Comparison of ENCODE assay signal across 11 mouse cellular contexts in genomic region chr13:94957965-94958364, GRCm38 (mm10). TPM values are rescaled to one million over a fixed set of nuclear protein-coding genes. Genes with fewer than 3 reads are reported as not detected.
DNase-seq lines count a peak whose midpoint lies in the region; ATAC-seq and TF ChIP-seq lines count a peak whose summit lies in the region.
"Had no signal": no experiment of that assay in that cellular context is flagged by ENCODE, and none has a peak within 500 bp of the region (broad histone marks: within the 10 kb centered on the region; RNA-seq: fewer than 3 reads in every experiment).

No protein-coding gene starts in this region.

- H3K27me3 ChIP-seq in cerebellum, adult 2 months (ENCODE audit: control insufficient read depth, insufficient read depth, low read length) = no peaks in the 10 kb centered on the region
- peaks cover 5% of the 10 kb centered on the region; the same call in 1 of the 2 replicates for H3K27me3 ChIP-seq in forebrain, embryonic 12.5 days

- no peak for TF ChIP-seq CTCF in cerebellum, adult 2 months (IDR thresholded peaks at IDR 0.05; ENCODE audit: borderline replicate concordance, insufficient read depth, low read depth, low read length)

- no peaks in the 10 kb centered on the region for H3K4me1 ChIP-seq in cerebellum, adult 2 months (ENCODE audit: control insufficient read depth, insufficient read depth, low read length)
- H3K4me1 ChIP-seq in forebrain, embryonic 12.5 days = no peaks in the 10 kb centered on the region

- H3K36me3 ChIP-seq in forebrain, embryonic 12.5 days (replicated peaks) = no peaks in the 10 kb centered on the region

- H3K4me2 ChIP-seq in forebrain, embryonic 12.5 days = no peak overlapping the region

- H3K4me3 ChIP-seq in cerebellum, adult 2 months (replicated peaks; ENCODE audit: insufficient read depth, low read depth, low read length) = no peak overlapping the region
- no peak overlapping the region for H3K4me3 ChIP-seq in forebrain, embryonic 12.5 days (replicated peaks)

- H3K9ac ChIP-seq in forebrain, embryonic 12.5 days = no peak overlapping the region

- ATAC-seq in forebrain, embryonic 12.5 days (ENCODE audit: low FRiP score) = no peak

- no peaks in the 10 kb centered on the region for H3K9me3 ChIP-seq in forebrain, embryonic 12.5 days

- 76% methylated on average over 1 of the region's 1 CpGs for WGBS in cerebellum, adult 2 months
- 67% methylated on average over 1 of the region's 1 CpGs for WGBS in forebrain, embryonic 12.5 days

- peak; percentile 43 to 47 for DNase-seq in cerebellum, postnatal 10 days
- no peak for DNase-seq in cerebellum, adult 2 months
- peak; percentile 19 to 55 for DNase-seq in layer of hippocampus, postnatal 10 days (ENCODE audit: low spot score in 2 of 2)
- no peak for DNase-seq in layer of hippocampus, adult 11-12 months (ENCODE audit: low spot score)
- peak; percentile 44 for DNase-seq in ES-CJ7 (ENCODE audit: low read depth, low spot score)
- DNase-seq in embryo, embryonic 11 days = peak; percentile 76
- no peak for DNase-seq in urinary bladder, postnatal 10 days (ENCODE audit: low spot score)
- DNase-seq: adrenal gland, postnatal 10 days; kidney, adult 11 months had no signal

- TF ChIP-seq POLR2A in cerebellum, adult 2 months (IDR thresholded peaks at IDR 0.05; ENCODE audit: borderline replicate concordance, insufficient read depth, low read length) = no peak

- H3K27ac ChIP-seq in cerebellum, adult 2 months (ENCODE audit: insufficient read depth, low read length) = no peak overlapping the region
- H3K27ac ChIP-seq in forebrain, embryonic 12.5 days = no peak overlapping the region
- H3K27ac ChIP-seq: macrophage had no signal

RNA-seq across cellular contexts. Expression of gene Wdr41, which starts 18.2 kb away (rescaled TPM):
- 29.5 and 30.5 TPM in 2 replicates for polyA plus RNA-seq in cerebellum, adult 2 months (2012; rRNA removed)
- 10 to 100 TPM; 23.7 to 26.7 TPM for total RNA-seq in layer of hippocampus, postnatal 10 days (2021)
- polyA plus RNA-seq in forebrain, embryonic 12.5 days (2016; fragmentation: Nextera tagmentation; extraction: Ambion mirVana) = 23.5 and 24.0 TPM in 2 replicates

Comparison
In these comparisons a context has a peak if more than half of its experiments do, and no peak if none do; other contexts are left out.
1. DNase-seq: peak in cerebellum, postnatal 10 days (2 of 2), layer of hippocampus, postnatal 10 days (2 of 2), ES-CJ7 (single experiment) and embryo, embryonic 11 days (single experiment); none in cerebellum, adult 2 months (0 of 2), layer of hippocampus, adult 11-12 months (single experiment) and urinary bladder, postnatal 10 days (single experiment).